ENCODE assay signal across 42 mouse cellular contexts in the genomic region with DNA sequence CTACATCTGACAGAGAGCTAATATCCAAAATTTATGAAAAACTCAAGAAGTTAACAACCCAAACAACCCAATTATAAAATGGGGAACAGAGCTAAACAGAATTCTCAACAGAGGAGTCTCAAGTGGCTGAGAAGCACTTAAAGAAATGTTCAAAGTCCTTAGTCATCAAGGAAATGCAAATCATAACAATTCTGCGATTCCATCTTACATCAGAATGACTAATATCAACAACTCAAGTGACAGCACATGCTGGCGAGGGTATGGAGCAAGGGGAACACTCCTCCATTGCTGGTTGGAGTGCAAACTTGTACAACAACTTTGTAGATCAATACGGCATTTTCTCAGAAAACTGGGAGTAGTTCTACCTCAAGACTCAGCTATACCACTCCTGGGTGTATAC. TPM values are rescaled to one million over a fixed set of nuclear protein-coding genes. Genes with fewer than 3 reads are reported as not detected.
"Had no signal": no experiment of that assay in that cellular context is flagged by ENCODE, and none has a peak within 500 bp of the region (broad histone marks: within the 10 kb centered on the region; RNA-seq: fewer than 3 reads in every experiment).

No protein-coding gene starts in this region.

- H3K9me3 ChIP-seq: heart, embryonic 10.5 days; heart, embryonic 13.5 days; heart, embryonic 15.5 days; hindbrain, embryonic 13.5 days; hindbrain, embryonic 15.5 days; intestine, embryonic 15.5 days; limb, embryonic 13.5 days; limb, embryonic 15.5 days; liver, embryonic 12.5 days had no signal

- H3K4me2 ChIP-seq: heart, embryonic 13.5 days; heart, embryonic 15.5 days; hindbrain, embryonic 13.5 days; hindbrain, embryonic 15.5 days; intestine, embryonic 15.5 days; limb, embryonic 13.5 days; limb, embryonic 15.5 days; liver, embryonic 12.5 days had no signal

- H3K4me1 ChIP-seq: heart, embryonic 10.5 days; heart, embryonic 13.5 days; heart, embryonic 15.5 days; hindbrain, embryonic 13.5 days; hindbrain, embryonic 15.5 days; intestine, embryonic 15.5 days; limb, embryonic 13.5 days; limb, embryonic 15.5 days; liver, embryonic 12.5 days had no signal

- H3K4me3 ChIP-seq: heart, embryonic 10.5 days; heart, embryonic 13.5 days; heart, embryonic 15.5 days; hindbrain, embryonic 13.5 days; hindbrain, embryonic 15.5 days; intestine, embryonic 15.5 days; limb, embryonic 13.5 days; limb, embryonic 15.5 days; liver, embryonic 12.5 days had no signal

- DNase-seq: gastrocnemius, postnatal 14 days; gastrocnemius, postnatal 36 days; heart, adult 18-20 months; heart, postnatal 14 days; heart, postnatal 36 days; kidney, adult 18-20 months; kidney, adult 8-10 months; kidney, postnatal 10 days; kidney, postnatal 36 days; layer of hippocampus, adult 9-11 months; layer of hippocampus, postnatal 36 days; left cerebral cortex, postnatal 4 days had no signal

- ATAC-seq: hindbrain, postnatal 0 days; intestine, embryonic 15.5 days; intestine, postnatal 0 days; liver, embryonic 12.5 days had no signal

- H3K27me3 ChIP-seq: hindbrain, embryonic 13.5 days; hindbrain, embryonic 15.5 days; intestine, embryonic 15.5 days; limb, embryonic 13.5 days; limb, embryonic 15.5 days had no signal

- H3K9ac ChIP-seq: heart, embryonic 13.5 days; heart, embryonic 15.5 days; hindbrain, embryonic 13.5 days; hindbrain, embryonic 15.5 days; intestine, embryonic 15.5 days; limb, embryonic 13.5 days; limb, embryonic 15.5 days; liver, embryonic 12.5 days had no signal

- H3K27ac ChIP-seq: heart, embryonic 10.5 days; heart, embryonic 13.5 days; heart, embryonic 15.5 days; hindbrain, embryonic 13.5 days; hindbrain, embryonic 15.5 days; hindbrain, postnatal 0 days; intestine, embryonic 15.5 days; limb, embryonic 13.5 days; limb, embryonic 15.5 days; liver, embryonic 12.5 days had no signal

- H3K36me3 ChIP-seq: heart, embryonic 10.5 days; heart, embryonic 13.5 days; heart, embryonic 15.5 days; hindbrain, embryonic 13.5 days; hindbrain, embryonic 15.5 days; intestine, embryonic 15.5 days; limb, embryonic 13.5 days; limb, embryonic 15.5 days; liver, embryonic 12.5 days had no signal

RNA-seq across cellular contexts. Expression of a gene that starts 29.1 kb away (rescaled TPM):
- total RNA-seq: gastrocnemius, adult 18-20 months; gastrocnemius, adult 8-10 months; gastrocnemius, postnatal 14 days; gastrocnemius, postnatal 36 days; heart, adult 18-20 months; heart, adult 8-10 months; heart, postnatal 14 days; heart, postnatal 36 days; hematopoietic stem cell, adult 5-6 weeks; hindbrain, postnatal 0 days; layer of hippocampus, adult 18-20 months; layer of hippocampus, adult 8-10 months; layer of hippocampus, postnatal 14 days; layer of hippocampus, postnatal 36 days; left cerebral cortex, adult 18-20 months; left cerebral cortex, adult 8-10 months; left cerebral cortex, postnatal 10 days; left cerebral cortex, postnatal 25 days; left cerebral cortex, postnatal 4 days; liver, adult 2 months had no signal
- polyA plus RNA-seq: gonadal fat pad, adult 2 months; heart, embryonic 10.5 days; heart, embryonic 13.5 days; heart, embryonic 15.5 days; heart, postnatal 0 days; hindbrain, embryonic 11.5 days; hindbrain, embryonic 13.5 days; hindbrain, embryonic 15.5 days; hindbrain, postnatal 0 days; intestine, embryonic 15.5 days; intestine, postnatal 0 days; kidney, embryonic 14.5 days; kidney, embryonic 16.5 days; large intestine, adult 2 months; limb, embryonic 11.5 days; limb, embryonic 13.5 days; limb, embryonic 15.5 days; liver, adult 2 months; liver, embryonic 12.5 days had no signal

RNA-seq across cellular contexts. Expression of a gene that starts 46.2 kb away (rescaled TPM):
- total RNA-seq: gastrocnemius, adult 18-20 months; gastrocnemius, adult 8-10 months; gastrocnemius, postnatal 14 days; gastrocnemius, postnatal 36 days; heart, adult 18-20 months; heart, adult 8-10 months; heart, postnatal 14 days; heart, postnatal 36 days; hematopoietic stem cell, adult 5-6 weeks; hindbrain, postnatal 0 days; layer of hippocampus, adult 18-20 months; layer of hippocampus, adult 8-10 months; layer of hippocampus, postnatal 14 days; layer of hippocampus, postnatal 36 days; left cerebral cortex, adult 18-20 months; left cerebral cortex, adult 8-10 months; left cerebral cortex, postnatal 10 days; left cerebral cortex, postnatal 25 days; left cerebral cortex, postnatal 4 days; liver, adult 2 months had no signal
- polyA plus RNA-seq: gonadal fat pad, adult 2 months; heart, embryonic 10.5 days; heart, embryonic 13.5 days; heart, embryonic 15.5 days; heart, postnatal 0 days; hindbrain, embryonic 11.5 days; hindbrain, embryonic 13.5 days; hindbrain, embryonic 15.5 days; hindbrain, postnatal 0 days; intestine, embryonic 15.5 days; intestine, postnatal 0 days; kidney, embryonic 14.5 days; kidney, embryonic 16.5 days; large intestine, adult 2 months; limb, embryonic 11.5 days; limb, embryonic 13.5 days; limb, embryonic 15.5 days; liver, adult 2 months; liver, embryonic 12.5 days had no signal
